Mouse (Mus musculus) layer of hippocampus, adult 2 months (tissue): ENCODE data around the gene Vamp1. TPM values are rescaled to one million over a fixed set of nuclear protein-coding genes. Genes with fewer than 3 reads are reported as not detected.

ENCODE experiments used
- DNase-seq, 2 experiments: peaks; one replicate each; pipeline ENCODE4 v3.0.0; 2022; ENCODE audit warnings: low spot score in 2 of 2
- H3K27ac ChIP-seq: fragments of 200-600 bp; 2 replicates; pipeline ENCODE4 v1.8.1; 2022
- H3K4me3 ChIP-seq: fragments of 200-600 bp; 2 replicates; pipeline ENCODE4 v1.8.1; 2022; ENCODE audit warnings: mild to moderate bottlenecking
- CTCF ChIP-seq: fragments of 200-600 bp; conservative IDR thresholded peaks from 2 replicates; pipeline ENCODE4 v1.8.1; 2022; ENCODE audit warnings: antibody characterized with exemption, mild to moderate bottlenecking, moderate library complexity
- total RNA-seq, 2 experiments: library from RNA; stranded (reverse); gene quantifications; 2 replicates each; pipeline ENCODE4 v1.2.3; 2021

Vamp1 gene
- total RNA-seq, 2 experiments from 2014 or later, result 83.5 to 83.6 TPM

DNA sequence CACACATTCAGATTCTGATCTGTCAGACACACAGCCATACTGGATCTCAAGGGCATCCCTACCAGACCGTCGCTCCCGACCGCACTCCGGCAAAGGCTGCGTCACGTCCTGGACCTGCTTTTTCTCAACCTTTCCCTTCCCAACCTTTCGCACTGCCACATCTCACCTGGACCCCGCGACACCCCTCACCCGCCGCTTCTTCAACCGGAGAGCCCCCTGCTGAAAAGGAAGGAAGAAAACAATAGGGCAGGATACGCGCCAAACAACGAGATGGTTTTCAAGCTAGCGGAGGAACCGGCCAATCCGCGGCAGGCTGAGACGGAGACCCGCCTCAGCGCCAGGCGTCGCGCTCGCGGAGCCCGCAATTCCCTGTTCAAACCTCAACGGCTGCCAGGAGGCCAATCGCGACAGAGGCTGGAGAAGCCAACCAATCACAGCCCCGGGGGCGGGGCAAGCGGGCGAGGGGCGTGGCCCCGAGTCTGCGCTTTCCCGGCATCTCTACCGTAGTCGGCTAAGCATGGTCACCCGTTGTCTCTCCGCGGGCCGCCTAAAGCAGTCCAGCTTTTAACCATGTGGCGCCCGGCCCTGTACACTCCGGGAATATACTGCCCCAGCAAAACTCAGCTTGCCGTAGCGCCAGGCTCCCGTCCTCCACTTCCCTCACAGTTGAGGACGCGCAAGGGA lies 23.9 kb upstream of the Vamp1 start, which contains the start of the genes Ncapd2 and Mrpl51:
TSS of gene Ncapd2 (minus strand) at position 370 of the 684 bp plus-strand sequence.
TSS of gene Mrpl51 (plus strand) at position 470 of the 684 bp plus-strand sequence.
- peak; percentile 55 for TF ChIP-seq CTCF
- peak; percentile 97 to 98 for DNase-seq
- peak within 1 kb of the TSS; percentile 98 for H3K4me3 ChIP-seq
- peak within 1 kb of the TSS; percentile 98 for H3K27ac ChIP-seq

DNA sequence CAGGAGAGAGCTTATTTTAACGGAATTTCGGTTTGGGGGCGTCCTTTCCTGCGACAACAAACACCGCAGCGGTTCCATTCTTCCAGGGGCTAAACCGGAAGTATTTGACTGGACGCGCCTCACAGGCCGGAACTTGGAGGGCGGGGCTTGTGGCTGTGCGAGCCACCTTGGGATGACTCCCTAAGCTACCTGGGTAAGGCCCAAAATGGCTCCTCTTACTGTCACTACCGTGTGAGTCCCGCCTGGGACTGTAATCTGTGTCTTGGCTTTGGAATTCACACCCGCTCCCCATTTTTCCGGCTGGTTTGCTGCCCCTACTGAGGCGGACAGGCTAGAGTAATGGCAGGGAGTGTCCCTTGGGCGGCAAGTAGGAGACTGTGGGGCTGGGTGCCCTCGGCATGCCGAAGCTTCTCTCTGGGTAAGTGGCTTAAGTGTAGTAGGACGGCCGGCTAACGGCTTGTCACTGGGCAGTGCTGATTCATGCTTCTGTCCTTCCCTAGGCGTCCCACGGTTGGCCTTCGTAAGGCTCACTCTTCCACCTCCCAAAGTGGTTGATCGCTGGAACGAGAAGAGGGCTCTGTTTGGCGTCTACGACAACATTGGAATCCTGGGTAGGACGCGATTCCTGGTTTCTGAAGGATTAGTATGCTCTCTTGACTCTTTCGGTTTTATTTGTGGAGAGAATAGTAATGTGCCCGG lies 23.2 kb upstream of the Vamp1 start:
- DNase-seq, result peak; percentile 86 to 92
- no peak for TF ChIP-seq CTCF
- Histone ChIP-seq H3K27ac (peak overlapping the region; percentile 98), H3K4me3 (peak overlapping the region; percentile 98)

DNA sequence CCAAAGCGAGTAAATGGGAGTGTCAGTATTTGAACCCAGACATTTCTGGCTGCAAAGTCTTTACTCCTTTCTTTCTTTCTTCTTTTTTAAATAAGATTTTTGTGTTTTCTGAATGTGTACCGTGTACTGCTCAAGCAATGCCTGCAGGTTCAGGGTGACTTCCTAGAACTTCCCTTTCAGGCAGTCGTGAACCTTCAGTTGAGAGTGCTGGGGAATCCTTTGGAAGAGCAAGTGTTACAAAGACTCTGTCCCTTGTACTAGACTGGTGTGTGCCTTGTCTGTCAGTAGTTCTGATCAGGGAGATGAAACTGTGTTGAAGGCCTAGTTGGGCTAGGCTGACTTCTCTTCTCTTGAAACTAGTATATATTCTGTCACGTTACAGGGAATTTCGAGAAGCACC lies 22.5 kb upstream of the Vamp1 start:
- no peak for TF ChIP-seq CTCF
- H3K27ac ChIP-seq, result peak overlapping the region; percentile 98
- DNase-seq, result no peak
- peak overlapping the region; percentile 98 for H3K4me3 ChIP-seq

DNA sequence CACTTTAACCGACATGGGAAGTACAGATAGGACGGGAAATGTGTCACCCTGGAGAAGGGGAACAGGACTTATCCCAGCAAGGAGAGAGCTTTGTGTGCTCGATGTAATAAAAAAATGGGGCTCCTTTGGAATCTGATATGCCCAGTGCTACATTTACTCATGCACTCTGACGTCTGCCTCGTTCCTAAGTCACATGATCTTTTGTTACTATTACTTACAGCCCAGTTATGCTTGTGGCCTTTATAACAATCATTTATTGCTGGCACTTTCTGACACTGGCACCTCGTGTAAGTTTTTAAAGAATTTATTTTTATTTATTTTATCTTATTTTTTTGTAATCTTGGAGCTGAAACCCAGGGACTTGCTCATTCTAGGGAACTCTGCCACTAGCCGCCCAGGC lies 22.0 kb upstream of the Vamp1 start:
- H3K4me3 ChIP-seq, result no peak overlapping the region
- no peak for TF ChIP-seq CTCF
- no peak for DNase-seq

DNA sequence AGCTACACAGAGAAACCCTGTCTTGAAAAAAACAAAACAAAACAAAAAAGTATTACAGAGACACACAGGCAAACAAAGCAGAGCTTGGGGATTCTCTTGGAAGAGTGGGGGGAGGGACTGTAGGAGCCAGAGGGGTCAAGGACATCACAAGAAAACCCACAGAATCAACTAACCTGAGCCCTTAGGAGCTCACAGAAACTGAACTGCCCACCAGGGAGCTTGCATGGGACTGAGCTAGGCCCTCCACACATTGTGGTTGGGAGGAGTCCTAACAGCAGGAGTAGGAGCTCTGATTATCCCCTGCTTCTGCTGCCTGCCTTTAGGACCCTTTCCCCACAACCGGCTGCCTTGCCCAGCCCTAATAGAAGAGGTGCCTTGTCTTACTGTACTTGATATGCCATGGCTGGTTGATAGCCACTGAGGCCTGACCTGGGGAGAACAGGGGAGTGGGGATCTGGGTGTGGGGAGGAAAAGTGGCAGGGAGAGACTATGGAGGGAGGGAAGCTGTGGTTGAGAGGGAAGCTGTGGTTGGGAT lies 19.7 kb upstream of the Vamp1 start:
- TF ChIP-seq CTCF, result no peak

More for the DNA sequence above, 22.0 kb upstream of the Vamp1 start:
- no peak overlapping the region for H3K27ac ChIP-seq

DNA sequence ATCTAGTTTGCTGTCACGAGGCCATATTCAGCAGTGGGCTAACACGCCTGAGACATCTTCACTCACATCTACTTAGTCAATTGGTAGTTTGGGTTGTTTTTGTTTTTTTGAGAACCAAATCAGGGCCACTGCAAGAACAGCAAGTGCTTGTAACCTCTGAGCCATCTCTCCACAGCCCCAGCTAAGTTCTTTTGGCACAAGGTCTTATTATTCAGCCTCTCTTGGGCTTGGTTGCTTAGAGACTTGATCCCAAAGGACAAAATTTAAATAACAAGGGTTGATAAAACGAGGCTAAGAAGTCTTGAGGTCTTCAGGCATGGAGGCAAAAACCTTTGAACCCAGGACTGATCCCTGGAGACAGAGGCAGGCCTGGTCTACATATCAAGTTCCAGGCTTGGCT lies 19.1 kb upstream of the Vamp1 start:
- no peak overlapping the region for H3K4me3 ChIP-seq
- no peak for TF ChIP-seq CTCF
- peak overlapping the region; percentile 85 for H3K27ac ChIP-seq
- DNase-seq, result no peak

More for the DNA sequence above, 19.7 kb upstream of the Vamp1 start:
- H3K4me3 ChIP-seq, result no peak overlapping the region
- DNase-seq, result no peak
- peak overlapping the region; percentile 85 for H3K27ac ChIP-seq

DNA sequence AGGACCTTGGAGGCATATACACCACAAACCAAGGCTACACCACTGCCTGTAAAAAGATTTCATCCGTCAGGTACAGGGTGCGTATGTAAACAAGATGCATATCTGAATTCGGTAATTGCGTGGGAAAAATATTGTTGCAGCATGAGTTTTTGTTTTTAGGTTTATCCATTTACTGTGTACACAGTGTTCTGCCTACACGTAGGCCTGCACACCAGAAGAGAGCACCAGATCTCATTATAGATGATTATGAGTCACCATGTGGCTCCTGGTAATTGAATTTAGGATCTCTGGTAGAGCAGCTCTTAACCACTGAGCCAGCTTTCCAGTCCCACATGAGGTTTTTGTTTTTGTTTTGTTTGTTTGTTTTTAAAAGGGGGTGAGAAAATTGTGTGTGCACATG lies 18.2 kb upstream of the Vamp1 start:
- no peak; the same call in 1 of the 2 replicates for TF ChIP-seq CTCF
- DNase-seq, result no peak
- H3K4me3 ChIP-seq, result no peak overlapping the region

DNA sequence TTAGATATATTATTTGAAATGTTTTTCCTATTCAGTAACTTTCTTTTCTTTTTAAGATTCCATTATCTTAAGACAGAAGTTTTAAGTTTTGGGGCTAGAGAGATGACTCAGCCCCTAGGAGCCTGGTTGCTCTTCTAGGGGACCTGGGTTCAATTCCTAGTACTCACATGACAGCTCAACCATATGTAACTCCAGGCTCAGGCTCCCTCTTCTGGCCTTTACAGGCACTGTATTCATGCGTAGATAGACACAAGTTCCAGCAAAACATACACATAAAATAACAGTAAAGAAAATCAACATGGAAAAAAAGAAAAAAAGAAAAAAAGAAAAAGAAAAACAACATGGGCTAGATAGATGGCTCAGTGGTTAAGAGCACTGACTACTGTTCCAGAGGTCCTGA lies 4.9 kb upstream of the Vamp1 start:
- TF ChIP-seq CTCF, result peak; percentile 20; the same call in 1 of the 2 replicates
- H3K4me3 ChIP-seq, result no peak overlapping the region

More for the DNA sequence above, 18.2 kb upstream of the Vamp1 start:
- peak overlapping the region; percentile 85 for H3K27ac ChIP-seq

DNA sequence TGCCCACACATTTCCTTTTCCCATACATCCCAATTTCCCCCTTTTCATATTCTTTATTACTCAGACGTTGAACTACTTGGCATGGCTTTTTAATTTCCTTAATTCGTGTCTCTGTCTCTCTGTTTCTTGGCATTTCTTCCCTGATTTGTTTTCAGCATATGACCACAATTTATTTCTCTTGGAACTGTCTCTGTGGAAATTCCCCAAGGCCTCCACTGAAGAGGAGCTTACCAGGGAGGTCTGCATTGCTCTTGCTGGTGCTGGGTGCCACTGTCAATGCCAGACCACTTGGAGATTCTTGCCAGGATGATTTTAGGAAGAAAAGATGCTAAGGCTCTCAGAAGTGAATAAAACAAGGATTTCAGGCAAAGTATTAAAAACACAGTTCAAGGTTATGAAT lies 2.7 kb upstream of the Vamp1 start:
- TF ChIP-seq CTCF, result no peak
- H3K4me3 ChIP-seq, result no peak overlapping the region
- DNase-seq, result no peak
- H3K27ac ChIP-seq, result peak overlapping the region; percentile 20; the same call in 1 of the 2 replicates

More for the DNA sequence above, 4.9 kb upstream of the Vamp1 start:
- DNase-seq, result no peak
- H3K27ac ChIP-seq, result no peak overlapping the region

DNA sequence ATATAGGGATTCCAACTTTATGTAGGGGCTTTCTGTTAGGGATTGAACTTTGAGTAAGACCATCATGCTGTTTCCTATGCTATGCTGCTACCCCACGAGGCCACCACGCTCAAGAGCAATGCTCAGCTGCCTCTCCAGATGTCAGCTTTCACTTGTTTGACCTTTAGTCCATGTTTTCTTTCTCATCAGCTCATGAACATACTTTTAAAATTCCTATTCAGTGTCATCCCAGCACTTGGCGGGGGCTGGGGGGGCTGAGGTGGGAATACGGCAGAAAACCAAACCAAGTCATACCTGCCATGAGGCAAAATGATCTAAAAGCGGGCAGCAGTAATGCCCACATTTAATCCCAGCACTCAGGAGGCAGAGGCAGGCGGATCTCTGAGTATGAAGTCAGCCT lies 2.2 kb upstream of the Vamp1 start:
- Histone ChIP-seq H3K4me3 (no peak overlapping the region), H3K27ac (peak overlapping the region; percentile 20; the same call in 1 of the 2 replicates)
- no peak for TF ChIP-seq CTCF
- no peak for DNase-seq

DNA sequence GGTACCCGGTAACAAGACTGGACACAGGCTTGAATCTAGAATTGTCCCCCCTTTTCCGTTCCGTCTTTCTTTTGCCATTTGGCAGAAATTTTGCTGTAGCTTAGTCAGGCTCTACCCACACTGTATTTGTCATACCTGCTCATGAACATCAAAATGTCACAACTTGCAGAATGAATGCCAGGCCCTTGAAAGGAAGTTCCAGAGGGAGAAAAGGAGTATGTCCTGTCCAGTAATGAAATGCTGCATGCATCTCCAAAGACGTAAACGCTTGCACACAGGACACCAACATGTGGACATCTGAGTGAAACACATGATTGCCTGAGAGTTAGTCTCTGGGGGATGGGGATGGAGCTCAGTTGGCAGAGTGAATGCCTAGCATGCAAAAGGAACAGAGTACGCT lies 1.6 kb upstream of the Vamp1 start:
- DNase-seq, result no peak
- Histone ChIP-seq H3K27ac (peak overlapping the region; percentile 20; the same call in 1 of the 2 replicates), H3K4me3 (no peak overlapping the region)
- no peak for TF ChIP-seq CTCF

DNA sequence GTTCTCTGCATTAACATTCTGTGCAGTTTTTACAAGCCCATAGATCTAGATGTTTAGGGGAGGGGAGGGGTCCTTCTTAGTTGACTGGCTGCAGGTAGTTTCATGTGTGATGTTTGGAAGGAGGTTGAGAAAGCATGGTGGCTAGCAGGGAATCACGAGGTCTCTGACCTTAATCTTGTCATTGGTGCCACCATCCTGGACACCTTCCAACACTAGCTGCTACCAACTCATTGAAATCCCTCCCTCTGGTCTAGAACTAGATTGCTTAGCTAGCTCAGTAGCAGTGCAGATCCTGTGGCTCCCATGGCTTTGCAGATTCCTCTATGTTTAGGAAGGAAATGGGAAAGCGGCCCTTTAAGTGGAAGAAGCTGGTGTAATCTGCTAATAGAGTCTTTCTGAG lies 1.5 kb downstream of the Vamp1 start:
- DNase-seq, result no peak
- Histone ChIP-seq H3K4me3 (peak overlapping the region; percentile 78; the same call in 1 of the 2 replicates), H3K27ac (peak overlapping the region; percentile 4; the same call in 1 of the 2 replicates)

DNA sequence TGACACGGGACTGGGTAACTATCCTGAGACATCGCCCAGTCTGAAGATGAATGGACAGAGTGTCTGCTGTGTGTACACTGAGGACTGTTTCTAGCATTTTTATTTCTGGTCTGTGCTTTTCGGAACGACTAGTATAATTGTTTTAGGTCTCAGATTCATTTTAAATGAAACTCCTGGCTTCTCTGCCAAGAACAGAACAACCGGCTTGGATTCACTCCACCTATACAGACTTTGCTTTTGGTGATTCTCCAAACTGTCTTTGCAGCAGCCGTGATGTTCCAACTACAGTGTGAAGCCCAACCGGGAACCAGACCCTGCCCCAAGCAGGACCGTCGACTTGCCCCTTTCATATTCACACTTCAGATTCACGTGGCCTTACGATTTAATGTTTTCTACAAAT lies 2.5 kb downstream of the Vamp1 start:
- peak overlapping the region; percentile 24 for H3K4me3 ChIP-seq
- peak overlapping the region; percentile 59; the same call in 1 of the 2 replicates for H3K27ac ChIP-seq
- DNase-seq, result no peak
- TF ChIP-seq CTCF, result no peak

More for the DNA sequence above, 1.5 kb downstream of the Vamp1 start:
- no peak for TF ChIP-seq CTCF
